Comparison of ENCODE assay signal across 9 mouse cellular contexts in genomic region chr4:14145461-14145860, GRCm38 (mm10).
DNase-seq lines count a peak whose midpoint lies in the region; ATAC-seq lines count a peak whose summit lies in the region.
"Had no signal": no experiment of that assay in that cellular context is flagged by ENCODE, and none has a peak within 500 bp of the region (broad histone marks: within the 10 kb centered on the region; RNA-seq: fewer than 3 reads in every experiment).

No protein-coding gene starts in this region.

- no peak for ATAC-seq in cerebellum, adult (ENCODE audit: insufficient number of reproducible peaks, low FRiP score, low TSS enrichment)

- peak; percentile 3 to 28 for DNase-seq in heart, postnatal 36 days
- DNase-seq in heart, postnatal 25 days (ENCODE audit: low spot score) = no peak
- peak; percentile 23 for DNase-seq in urinary bladder, postnatal 14 days (ENCODE audit: low spot score)
- DNase-seq in urinary bladder, adult 18-20 months (ENCODE audit: low spot score in 2 of 2) = no peak
- peak; percentile 62 for DNase-seq in heart, postnatal 4 days
- peak; percentile 7 for DNase-seq in yolk sac, embryonic 10.5 days (ENCODE audit: low spot score)
- no peak for DNase-seq in left cerebral cortex, postnatal 10 days (ENCODE audit: extremely low spot score in 1 of 2, low spot score in 2 of 2)
- DNase-seq: liver, embryonic 13.5 days had no signal

- intact Hi-C loops in heart, postnatal 36 days (cut with DNase I) = no loop called here
- intact Hi-C loops in heart, postnatal 25 days (cut with DNase I) = no loop called here
- intact Hi-C loops in left cerebral cortex, postnatal 10 days (cut with DNase I) = no loop called here

Comparison
In these comparisons a context has a peak if more than half of its experiments do, and no peak if none do; other contexts are left out.
1. DNase-seq: peak in heart, postnatal 36 days (2 of 2), urinary bladder, postnatal 14 days (single experiment), heart, postnatal 4 days (single experiment) and yolk sac, embryonic 10.5 days (single experiment); none in heart, postnatal 25 days (single experiment), urinary bladder, adult 18-20 months (0 of 2) and left cerebral cortex, postnatal 10 days (0 of 2).